Mouse (Mus musculus) ES-E14 (cell line): Measurements from ENCODE around the gene Dnah11.

Experiments
- CHD2 ChIP-seq: IDR thresholded peaks from 2 replicates; pipeline ENCODE4 v1.6.1; 2014; ENCODE audit warnings: mild to moderate bottlenecking, low read depth, low read length, inconsistent platforms
- HCFC1 ChIP-seq: IDR thresholded peaks from 2 replicates; pipeline ENCODE4 v1.6.1; 2012; ENCODE audit warnings: low read length, inconsistent platforms, borderline replicate concordance; ENCODE audit not compliant: insufficient read depth
- ZC3H11A ChIP-seq: IDR thresholded peaks from 2 replicates; pipeline ENCODE4 v1.6.1; 2012; ENCODE audit warnings: low read depth, mild to moderate bottlenecking, inconsistent platforms, low read length, borderline replicate concordance
- ZNF384 ChIP-seq: IDR thresholded peaks from 2 replicates; pipeline ENCODE4 v1.6.1; 2012; ENCODE audit warnings: low read depth, low read length, inconsistent platforms

DNA sequence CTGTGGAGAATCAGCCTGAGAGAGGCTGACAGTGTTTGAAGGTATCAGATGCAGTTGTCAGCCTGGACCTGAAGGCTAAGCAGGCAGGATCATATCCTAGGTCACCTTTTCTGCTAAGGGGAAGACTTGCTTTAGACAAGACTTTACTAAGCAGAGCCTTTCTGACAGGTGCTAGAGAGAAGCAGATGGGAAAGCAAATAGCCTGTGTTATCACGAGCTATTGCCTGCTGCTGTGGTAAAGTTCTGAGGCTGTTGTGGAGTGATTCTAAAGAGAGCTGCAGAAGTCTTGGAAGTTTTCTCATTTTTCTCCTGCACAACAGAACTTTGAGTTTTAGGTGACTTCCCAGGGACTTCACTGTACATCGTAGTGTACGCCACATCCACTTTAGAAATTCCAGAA lies 185.0 kb downstream of the Dnah11 start:
- TF ChIP-seq ZC3H11A (no peak), HCFC1 (no peak), CHD2 (no peak), ZNF384 (no peak)
